Comparison of ENCODE assay signal across 22 mouse cellular contexts in genomic region chr12:86943421-86943820, GRCm38 (mm10). TPM values are rescaled to one million over a fixed set of nuclear protein-coding genes. Genes with fewer than 3 reads are reported as not detected.
A peak's percentile ranks its signal among the peaks of the same experiment; 100 is the strongest.
DNase-seq lines count a peak whose midpoint lies in the region; ATAC-seq and TF ChIP-seq lines count a peak whose summit lies in the region.
"Had no signal": no experiment of that assay in that cellular context is flagged by ENCODE, and none has a peak within 500 bp of the region (broad histone marks: within the 10 kb centered on the region; RNA-seq: fewer than 3 reads in every experiment).

No protein-coding gene starts in this region.

- no peak for ATAC-seq in forebrain, embryonic 14.5 days
- ATAC-seq in midbrain, embryonic 13.5 days, result no peak
- ATAC-seq: intestine, embryonic 16.5 days; lung, postnatal 0 days had no signal

- intact Hi-C loops in gastrocnemius, adult 2 months (cut with DNase I), result no loop called here

- H3K9ac ChIP-seq in ES-Bruce4 (ENCODE audit: low read depth, poor library complexity, severe bottlenecking), result no peak overlapping the region
- H3K9ac ChIP-seq in forebrain, embryonic 14.5 days (ENCODE audit: low read length), result no peak overlapping the region
- no peak overlapping the region for H3K9ac ChIP-seq in midbrain, embryonic 13.5 days (replicated peaks)
- H3K9ac ChIP-seq: embryonic facial prominence, embryonic 15.5 days; liver, embryonic 15.5 days had no signal

- no peak for TF ChIP-seq EP300 in ES-Bruce4 (IDR thresholded peaks at IDR 0.05; ENCODE audit: insufficient read depth, low read depth, low read length)

- H3K4me1 ChIP-seq in ES-Bruce4 (ENCODE audit: control insufficient read depth, insufficient read depth, low read length), result peaks cover 8% of the 10 kb centered on the region
- H3K4me1 ChIP-seq in forebrain, embryonic 14.5 days (ENCODE audit: control insufficient read depth, insufficient read depth, low read length), result peaks cover 33% of the 10 kb centered on the region
- H3K4me1 ChIP-seq in midbrain, embryonic 13.5 days (replicated peaks), result peaks cover 59% of the 10 kb centered on the region
- peaks cover 8% of the 10 kb centered on the region; the same call in 1 of the 2 replicates for H3K4me1 ChIP-seq in kidney, adult 2 months (ENCODE audit: control insufficient read depth, insufficient read depth, low read length)

- H3K9me3 ChIP-seq in ES-Bruce4 (replicated peaks; ENCODE audit: control insufficient read depth, insufficient read depth, low read length, poor library complexity, severe bottlenecking), result no peaks in the 10 kb centered on the region
- no peaks in the 10 kb centered on the region for H3K9me3 ChIP-seq in forebrain, embryonic 14.5 days (replicated peaks; ENCODE audit: control insufficient read depth, low read length)
- no peaks in the 10 kb centered on the region for H3K9me3 ChIP-seq in midbrain, embryonic 13.5 days
- H3K9me3 ChIP-seq: embryonic facial prominence, embryonic 15.5 days; liver, embryonic 15.5 days had no signal

- peak overlapping the region; percentile 99 for H3K27ac ChIP-seq in gastrocnemius, adult 2 months
- H3K27ac ChIP-seq in ES-Bruce4 (ENCODE audit: insufficient read depth, low read length), result peak overlapping the region; percentile 6
- peak overlapping the region; percentile 15; the same call in 1 of the 2 replicates for H3K27ac ChIP-seq in forebrain, embryonic 14.5 days (ENCODE audit: low read depth, low read length)
- peak overlapping the region; percentile 97 for H3K27ac ChIP-seq in midbrain, embryonic 13.5 days
- no peak overlapping the region for H3K27ac ChIP-seq in kidney, adult 2 months (ENCODE audit: insufficient read depth, low read depth, low read length)
- H3K27ac ChIP-seq: embryonic facial prominence, embryonic 15.5 days; kidney, postnatal 0 days; liver, embryonic 15.5 days had no signal

- no peak overlapping the region for H3K4me2 ChIP-seq in forebrain, embryonic 14.5 days (ENCODE audit: low read length)
- H3K4me2 ChIP-seq in midbrain, embryonic 13.5 days (replicated peaks), result no peak overlapping the region
- H3K4me2 ChIP-seq: embryonic facial prominence, embryonic 15.5 days; liver, embryonic 15.5 days had no signal

- WGBS in forebrain, embryonic 14.5 days, result 91% methylated on average over 8 of the region's 8 CpGs
- 91% methylated on average over 8 of the region's 8 CpGs for WGBS in midbrain, embryonic 13.5 days
- 89% methylated on average over 8 of the region's 8 CpGs for WGBS in kidney, adult 2 months

- TF ChIP-seq POLR2A in ES-Bruce4 (IDR thresholded peaks at IDR 0.05; ENCODE audit: insufficient read depth, low read length), result no peak
- no peak for TF ChIP-seq POLR2A in kidney, adult 2 months (IDR thresholded peaks at IDR 0.05; ENCODE audit: low read depth, low read length)

- H3K4me3 ChIP-seq in gastrocnemius, adult 2 months, result no peak overlapping the region
- H3K4me3 ChIP-seq in ES-Bruce4 (ENCODE audit: low read depth, low read length), result no peak overlapping the region
- no peak overlapping the region for H3K4me3 ChIP-seq in forebrain, embryonic 14.5 days (ENCODE audit: low read depth, low read length)
- H3K4me3 ChIP-seq in midbrain, embryonic 13.5 days (replicated peaks), result no peak overlapping the region
- H3K4me3 ChIP-seq in kidney, adult 2 months (ENCODE audit: insufficient read depth, low read depth, low read length), result no peak overlapping the region
- H3K4me3 ChIP-seq: embryonic facial prominence, embryonic 15.5 days; liver, embryonic 15.5 days had no signal

- no peaks in the 10 kb centered on the region for H3K27me3 ChIP-seq in ES-Bruce4 (ENCODE audit: control insufficient read depth, insufficient read depth, low read length, poor library complexity, severe bottlenecking)
- H3K27me3 ChIP-seq in forebrain, embryonic 14.5 days (replicated peaks; ENCODE audit: control insufficient read depth, insufficient read depth, low read length), result no peaks in the 10 kb centered on the region
- H3K27me3 ChIP-seq in midbrain, embryonic 13.5 days, result no peaks in the 10 kb centered on the region
- no peaks in the 10 kb centered on the region for H3K27me3 ChIP-seq in kidney, adult 2 months (replicated peaks; ENCODE audit: control insufficient read depth, insufficient read depth, low read length)
- H3K27me3 ChIP-seq: embryonic facial prominence, embryonic 15.5 days had no signal

- DNase-seq in gastrocnemius, adult 2 months, result no peak
- no peak for DNase-seq in gastrocnemius, postnatal 25 days
- DNase-seq in forebrain, embryonic 14.5 days (ENCODE audit: low spot score), result no peak
- DNase-seq in kidney, adult 2 months, result no peak
- DNase-seq in frontal cortex, postnatal 14 days (ENCODE audit: low spot score in 2 of 2), result no peak
- DNase-seq: adrenal gland, postnatal 36 days; B cell, adult 2 months; cerebellum, adult 8-10 months; embryo, embryonic 11 days; gastrocnemius, postnatal 14 days; layer of hippocampus, adult 9-11 months; retina, postnatal 1 day; thymus, adult 18-20 months had no signal

- no peak for TF ChIP-seq CTCF in gastrocnemius, adult 2 months (IDR thresholded peaks at IDR 0.05)
- no peak for TF ChIP-seq CTCF in ES-Bruce4 (IDR thresholded peaks at IDR 0.05; ENCODE audit: low read depth, low read length)
- no peak for TF ChIP-seq CTCF in kidney, adult 2 months (conservative IDR thresholded peaks at IDR 0.05; ENCODE audit: insufficient read depth, insufficient read length, low read depth, low read length)

- H3K36me3 ChIP-seq in ES-Bruce4 (ENCODE audit: control insufficient read depth, insufficient read depth, low read length, poor library complexity, severe bottlenecking), result no peaks in the 10 kb centered on the region
- H3K36me3 ChIP-seq in forebrain, embryonic 14.5 days (ENCODE audit: control insufficient read depth, insufficient read depth, low read length), result no peaks in the 10 kb centered on the region
- no peaks in the 10 kb centered on the region for H3K36me3 ChIP-seq in midbrain, embryonic 13.5 days
- no peaks in the 10 kb centered on the region for H3K36me3 ChIP-seq in kidney, adult 2 months (ENCODE audit: control insufficient read depth, insufficient read depth, low read length)
- H3K36me3 ChIP-seq: embryonic facial prominence, embryonic 15.5 days; liver, embryonic 15.5 days had no signal

RNA-seq across cellular contexts. Expression of gene Cipc, which starts 3.4 kb away (rescaled TPM):
- 10 to 100 TPM; 32.2 to 33.8 TPM for total RNA-seq in gastrocnemius, adult 2 months (2021)
- 10 to 100 TPM; 22.7 to 32.3 TPM for total RNA-seq in gastrocnemius, postnatal 25 days (2021)
- 21.2 and 23.5 TPM in 2 replicates for polyA plus RNA-seq in ES-Bruce4 (2011; ENCODE audit: insufficient read depth, insufficient read length, low read depth, missing spikeins)
- 47.5 and 57.0 TPM in 2 replicates for polyA plus RNA-seq in forebrain, embryonic 14.5 days (2014; fragmentation: Nextera tagmentation; extraction: Ambion mirVana)
- 49.8 and 51.2 TPM in 2 replicates for polyA plus RNA-seq in midbrain, embryonic 13.5 days (2015; fragmentation: Nextera tagmentation; extraction: Ambion mirVana)
- polyA plus RNA-seq in kidney, adult 2 months (2012; rRNA removed), result 28.8 and 34.2 TPM in 2 replicates

RNA-seq across cellular contexts. Expression of gene Zdhhc22, which starts 46.8 kb away (rescaled TPM):
- total RNA-seq in gastrocnemius, adult 2 months (2021), result not detected
- not detected for total RNA-seq in gastrocnemius, postnatal 25 days (2021)
- not detected in 2 replicates for polyA plus RNA-seq in ES-Bruce4 (2011; ENCODE audit: insufficient read depth, insufficient read length, low read depth, missing spikeins)
- 4.3 and 5.5 TPM in 2 replicates for polyA plus RNA-seq in forebrain, embryonic 14.5 days (2014; fragmentation: Nextera tagmentation; extraction: Ambion mirVana)
- polyA plus RNA-seq in midbrain, embryonic 13.5 days (2015; fragmentation: Nextera tagmentation; extraction: Ambion mirVana), result 6.0 and 7.1 TPM in 2 replicates
- polyA plus RNA-seq in kidney, adult 2 months (2012; rRNA removed), result 0.14 TPM in 1 of 2 replicates, not detected in the other
- total RNA-seq: gastrocnemius, postnatal 14 days; megakaryocyte progenitor cell, adult 5-6 weeks had no signal
- polyA plus RNA-seq: heart, postnatal 0 days; lung, postnatal 0 days had no signal

RNA-seq across cellular contexts. Expression of gene Irf2bpl, which starts 58.8 kb away (rescaled TPM):
- total RNA-seq in gastrocnemius, adult 2 months (2021), result 10 to 100 TPM; 21.5 to 28.2 TPM
- total RNA-seq in gastrocnemius, postnatal 25 days (2021), result 10 to 100 TPM; 22.0 to 24.0 TPM
- polyA plus RNA-seq in ES-Bruce4 (2011; ENCODE audit: insufficient read depth, insufficient read length, low read depth, missing spikeins), result 37.9 and 40.3 TPM in 2 replicates
- polyA plus RNA-seq in forebrain, embryonic 14.5 days (2014; fragmentation: Nextera tagmentation; extraction: Ambion mirVana), result 41.4 and 56.5 TPM in 2 replicates
- 65.3 and 75.5 TPM in 2 replicates for polyA plus RNA-seq in midbrain, embryonic 13.5 days (2015; fragmentation: Nextera tagmentation; extraction: Ambion mirVana)
- polyA plus RNA-seq in kidney, adult 2 months (2012; rRNA removed), result 22.0 and 27.8 TPM in 2 replicates
